In the genomic region with DNA sequence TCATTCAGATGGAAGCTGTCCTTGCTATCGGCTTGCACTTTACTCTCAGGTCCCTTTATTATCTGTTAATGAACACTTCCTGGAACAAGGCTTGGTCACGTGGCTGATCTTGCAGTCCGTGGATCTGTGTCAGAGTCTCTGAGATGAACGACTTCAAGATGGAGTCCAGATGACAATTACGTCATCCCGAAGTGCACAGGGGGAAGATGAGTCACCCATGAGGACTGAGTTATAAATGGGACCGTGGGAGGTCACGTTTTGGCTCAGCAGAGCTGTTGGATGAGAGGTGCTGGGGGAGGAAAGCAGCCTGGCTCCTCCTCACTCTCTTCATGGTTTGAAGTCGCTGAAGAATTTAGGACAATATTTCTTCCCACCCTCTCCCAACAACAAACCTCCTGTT, we compare ENCODE assay signal across 8 mouse cellular contexts.
DNase-seq lines count a peak whose midpoint lies in the region.

No protein-coding gene starts in this region.

- intact Hi-C loops in heart, postnatal 10 days (cut with DNase I), result no loop called here

- DNase-seq in layer of hippocampus, adult 11-12 months (ENCODE audit: low spot score), result peak; percentile 12
- no peak for DNase-seq in layer of hippocampus, postnatal 10 days (ENCODE audit: low spot score in 2 of 2)
- peak; percentile 16 to 37 for DNase-seq in frontal cortex, postnatal 14 days (ENCODE audit: low spot score in 2 of 2)
- DNase-seq in heart, postnatal 10 days, result peak; percentile 31 to 33
- peak; percentile 66 for DNase-seq in lung, postnatal 25 days (ENCODE audit: low spot score)
- DNase-seq in natural killer cell, adult 2 months (ENCODE audit: low spot score in 2 of 2), result no peak
- no peak for DNase-seq in cerebellum, postnatal 4 days (ENCODE audit: low spot score in 2 of 2)
- DNase-seq in testis, postnatal 10 days (ENCODE audit: low spot score), result no peak

Comparison
In these comparisons a context has a peak if more than half of its experiments do, and no peak if none do; other contexts are left out.
1. DNase-seq: peak in layer of hippocampus, adult 11-12 months (single experiment), frontal cortex, postnatal 14 days (2 of 2), heart, postnatal 10 days (2 of 2) and lung, postnatal 25 days (single experiment); none in layer of hippocampus, postnatal 10 days (0 of 2), natural killer cell, adult 2 months (0 of 2), cerebellum, postnatal 4 days (0 of 2) and testis, postnatal 10 days (single experiment).